Mouse (Mus musculus) erythroblast, embryonic 14.5 days (primary cell): ENCODE data around the gene Sgcb. TPM values are rescaled to one million over a fixed set of nuclear protein-coding genes. Genes with fewer than 3 reads are reported as not detected.

ENCODE experiments used
- H3K27me3 ChIP-seq: 2 replicates; pipeline ENCODE4 v1.6.1; 2012; ENCODE audit warnings: inconsistent platforms; ENCODE audit not compliant: control insufficient read depth
- H3K36me3 ChIP-seq: 2 replicates; pipeline ENCODE4 v1.6.1; 2012; ENCODE audit warnings: mild to moderate bottlenecking, inconsistent platforms; ENCODE audit not compliant: control insufficient read depth
- H3K4me1 ChIP-seq: 2 replicates; pipeline ENCODE4 v1.6.1; 2012; ENCODE audit warnings: inconsistent platforms; ENCODE audit not compliant: control insufficient read depth
- H3K4me3 ChIP-seq: replicated peaks from 2 replicates; pipeline ENCODE3; 2012; ENCODE audit warnings: moderate library complexity, mild to moderate bottlenecking, inconsistent platforms
- H3K9me3 ChIP-seq: 2 replicates; pipeline ENCODE4 v1.6.1; 2012; ENCODE audit warnings: low read length, inconsistent platforms, mixed read lengths; ENCODE audit not compliant: control insufficient read depth
- GATA1 ChIP-seq: IDR thresholded peaks from 2 replicates; pipeline ENCODE4 v1.6.1; 2012; ENCODE audit warnings: low read length, inconsistent platforms, mixed read lengths
- TAL1 ChIP-seq: IDR thresholded peaks from 3 replicates; pipeline ENCODE4 v1.6.1; 2012; ENCODE audit warnings: low read length, inconsistent platforms, mixed read lengths
- polyA plus RNA-seq: library from polyadenylated mRNA; stranded (reverse); fragments of >175 nt; gene quantifications from 2 replicates; pipeline ENCODE4 v1.2.3, GENCODE M21; 2012

Sgcb gene
- polyA plus RNA-seq, 1 experiment, result not detected

DNA sequence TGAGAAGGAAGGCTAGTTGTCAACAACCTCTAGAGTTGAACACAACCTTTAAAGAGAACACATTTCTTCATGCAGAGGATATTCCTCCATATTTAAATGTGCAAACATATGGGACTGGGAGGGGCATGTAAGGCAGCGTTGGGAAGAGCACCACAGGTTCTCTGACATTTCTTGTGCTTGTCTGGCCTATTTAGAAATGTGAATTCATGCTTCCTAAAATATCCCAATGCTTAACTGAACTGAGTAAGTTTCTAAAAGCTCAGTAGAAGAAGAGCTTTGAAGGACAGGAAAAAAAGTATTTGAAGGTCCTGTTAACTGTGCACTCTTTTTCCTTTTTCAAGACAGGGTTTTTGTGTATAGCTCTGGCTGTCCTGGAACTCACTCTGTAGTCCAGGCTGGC, 28.6 kb downstream of the Sgcb start:
- H3K4me3 ChIP-seq, result no peak overlapping the region
- H3K9me3 ChIP-seq, result no peaks in the 10 kb centered on the region
- no peaks in the 10 kb centered on the region for H3K4me1 ChIP-seq
- TF ChIP-seq GATA1 (no peak), TAL1 (no peak)
- H3K36me3 ChIP-seq, result no peaks in the 10 kb centered on the region
- H3K27me3 ChIP-seq, result no peaks in the 10 kb centered on the region

DNA sequence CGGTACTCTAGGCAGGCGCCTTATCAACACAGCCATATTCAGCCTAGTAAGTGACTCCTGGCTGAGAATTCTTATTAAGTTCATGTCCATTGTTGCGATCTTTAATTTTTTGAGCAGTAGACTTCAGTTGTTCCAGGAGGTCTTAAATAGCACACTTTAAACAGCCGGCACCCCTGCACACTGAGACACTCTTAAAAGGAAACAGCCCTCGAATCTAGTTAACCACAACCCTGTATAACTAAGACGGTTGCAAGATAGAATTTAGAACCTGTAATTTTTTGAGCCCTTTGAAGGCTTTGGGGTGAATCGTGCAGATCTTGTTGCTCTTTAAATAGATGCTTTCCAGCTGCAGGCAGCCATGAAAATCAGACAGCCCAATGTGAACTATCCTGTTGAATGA, 32.4 kb downstream of the Sgcb start:
- Histone ChIP-seq H3K9me3 (no peaks in the 10 kb centered on the region), H3K4me1 (no peaks in the 10 kb centered on the region), H3K27me3 (no peaks in the 10 kb centered on the region), H3K4me3 (no peak overlapping the region), H3K36me3 (no peaks in the 10 kb centered on the region)
- TF ChIP-seq GATA1, result no peak
- no peak for TF ChIP-seq TAL1

DNA sequence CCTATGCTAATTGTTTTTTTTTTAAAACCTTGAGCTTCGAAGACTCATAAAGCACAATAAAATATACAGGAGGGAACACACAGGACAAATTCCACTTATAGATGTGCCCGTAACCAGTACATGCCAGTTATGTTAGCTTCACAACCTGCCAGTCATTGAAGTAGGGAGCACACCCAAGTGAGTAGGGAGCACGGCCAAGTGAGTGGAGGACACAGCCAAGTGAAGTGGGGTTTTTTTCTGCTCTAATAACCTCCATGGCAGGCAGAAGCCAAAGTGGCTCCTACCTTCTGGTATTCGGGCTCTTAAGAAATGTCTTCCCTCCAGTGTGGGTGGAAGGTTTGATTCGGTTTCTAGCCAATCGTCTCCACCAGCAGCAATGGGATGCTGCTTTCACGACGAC, 34.3 kb downstream of the Sgcb start:
- Histone ChIP-seq H3K9me3 (peaks cover 3% of the 10 kb centered on the region), H3K4me3 (no peak overlapping the region), H3K36me3 (no peaks in the 10 kb centered on the region), H3K4me1 (no peaks in the 10 kb centered on the region), H3K27me3 (no peaks in the 10 kb centered on the region)
- TF ChIP-seq GATA1 (no peak), TAL1 (no peak)

DNA sequence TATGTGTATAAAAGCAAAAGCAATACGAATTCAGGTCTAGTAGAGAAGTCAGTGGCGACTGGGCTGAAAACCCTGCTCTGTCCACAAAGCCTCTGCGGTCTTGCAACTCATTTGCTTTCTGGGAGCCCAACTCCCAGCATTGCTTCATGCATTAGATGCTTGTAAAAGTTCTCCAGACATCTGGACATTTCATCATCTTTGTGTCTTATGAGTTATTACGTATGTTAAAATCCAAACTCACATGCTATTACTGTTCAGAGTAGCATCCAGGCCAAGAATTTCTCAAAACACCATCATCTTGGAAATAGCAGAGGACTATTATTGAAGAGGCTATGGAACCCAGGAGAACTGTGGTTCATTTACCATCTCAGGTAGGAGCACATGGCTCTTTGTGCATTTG, 36.5 kb downstream of the Sgcb start:
- Histone ChIP-seq H3K4me3 (no peak overlapping the region), H3K4me1 (no peaks in the 10 kb centered on the region), H3K9me3 (peaks cover 8% of the 10 kb centered on the region), H3K36me3 (no peaks in the 10 kb centered on the region), H3K27me3 (no peaks in the 10 kb centered on the region)
- TF ChIP-seq GATA1 (no peak), TAL1 (no peak)

DNA sequence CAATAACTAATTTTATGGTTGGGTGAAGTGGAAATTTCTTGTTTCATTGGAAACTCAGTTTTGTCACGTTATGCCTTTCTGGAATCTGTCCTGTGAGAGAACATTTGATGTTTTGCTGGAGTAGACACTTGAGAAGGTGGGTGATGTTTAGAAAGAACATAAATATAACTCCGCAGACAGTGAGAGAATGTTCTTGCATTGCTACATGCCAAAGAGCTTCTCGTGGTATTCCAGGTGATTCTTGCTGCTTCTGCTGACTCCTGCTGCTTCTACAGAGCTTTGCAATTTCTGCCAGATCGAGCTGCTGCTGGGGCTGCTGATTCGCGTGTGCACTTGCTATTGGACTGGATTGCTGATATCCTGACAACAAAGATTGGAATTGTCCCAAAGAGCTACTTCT, 42.6 kb downstream of the Sgcb start:
- Histone ChIP-seq H3K4me1 (no peaks in the 10 kb centered on the region), H3K4me3 (no peak overlapping the region), H3K27me3 (no peaks in the 10 kb centered on the region), H3K9me3 (peaks cover 6% of the 10 kb centered on the region), H3K36me3 (no peaks in the 10 kb centered on the region)
- no peak for TF ChIP-seq GATA1
- no peak for TF ChIP-seq TAL1

DNA sequence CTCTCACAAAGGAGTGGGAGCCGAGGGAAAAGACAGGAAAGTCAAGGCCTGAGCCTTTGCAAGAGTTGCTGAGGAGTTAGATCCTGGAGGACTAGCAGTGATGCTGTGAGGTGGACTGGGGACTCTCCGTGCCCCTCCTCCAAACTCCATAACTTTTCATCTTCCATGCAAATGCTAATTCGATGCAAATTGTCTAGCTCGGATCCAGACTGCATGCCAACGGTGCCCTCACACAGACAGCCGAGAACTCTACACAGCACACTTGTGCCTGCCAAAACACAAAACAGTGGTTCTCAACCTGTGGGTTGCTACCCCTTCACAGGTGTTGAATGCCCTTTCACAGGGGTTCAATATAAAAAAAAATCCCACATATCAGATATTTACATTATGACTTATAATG, 43.0 kb downstream of the Sgcb start:
- no peaks in the 10 kb centered on the region for H3K27me3 ChIP-seq
- no peaks in the 10 kb centered on the region for H3K36me3 ChIP-seq
- H3K4me3 ChIP-seq, result no peak overlapping the region
- H3K9me3 ChIP-seq, result peaks cover 4% of the 10 kb centered on the region; the same call in 1 of the 2 replicates
- TF ChIP-seq TAL1 (no peak), GATA1 (no peak)
- H3K4me1 ChIP-seq, result no peaks in the 10 kb centered on the region

DNA sequence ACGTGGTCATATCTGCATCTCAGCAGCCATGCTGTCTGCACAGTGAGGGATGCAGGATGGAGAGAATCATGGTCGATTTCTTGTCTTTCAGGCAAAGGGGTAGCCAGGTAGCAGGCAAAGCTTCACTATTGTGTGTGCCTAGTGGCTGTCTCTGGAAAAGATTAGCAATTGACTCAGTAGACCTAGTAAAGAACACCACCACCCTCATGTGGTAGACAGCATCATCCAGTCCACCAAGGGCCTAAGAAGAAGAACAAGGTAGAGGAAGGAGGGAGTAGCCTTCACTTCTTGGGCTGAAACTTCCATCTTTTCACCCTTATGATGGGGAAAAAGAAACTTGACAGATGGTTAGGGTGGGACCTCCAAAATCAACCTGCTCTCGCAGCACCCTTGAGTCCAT, 44.7 kb downstream of the Sgcb start:
- no peaks in the 10 kb centered on the region for H3K4me1 ChIP-seq
- TF ChIP-seq TAL1 (no peak), GATA1 (no peak)
- no peaks in the 10 kb centered on the region for H3K36me3 ChIP-seq
- no peaks in the 10 kb centered on the region for H3K27me3 ChIP-seq
- H3K9me3 ChIP-seq, result peaks cover 2% of the 10 kb centered on the region; the same call in 1 of the 2 replicates
- no peak overlapping the region for H3K4me3 ChIP-seq

DNA sequence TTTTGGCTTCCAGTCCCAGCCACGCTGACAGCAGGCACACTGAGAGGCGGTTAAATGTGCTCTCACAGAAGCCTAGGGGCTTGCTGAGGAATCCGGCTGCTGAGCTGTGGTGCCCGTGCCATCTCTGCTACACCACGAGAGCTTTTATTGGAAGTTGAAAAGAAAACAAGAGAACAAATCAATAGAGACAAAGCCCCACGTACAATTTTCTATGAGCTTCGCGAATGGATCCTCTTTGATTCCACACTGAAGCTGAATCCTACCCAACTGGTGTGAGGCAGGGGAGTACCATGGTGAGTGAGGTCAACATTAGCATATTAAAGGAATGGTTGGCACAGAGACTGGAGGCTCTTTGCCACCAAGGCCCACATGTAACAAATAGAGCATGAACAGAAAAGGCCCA, 46.2 kb downstream of the Sgcb start:
- TF ChIP-seq TAL1 (no peak), GATA1 (no peak)
- Histone ChIP-seq H3K36me3 (no peaks in the 10 kb centered on the region), H3K4me1 (no peaks in the 10 kb centered on the region), H3K4me3 (no peak overlapping the region), H3K27me3 (no peaks in the 10 kb centered on the region), H3K9me3 (no peaks in the 10 kb centered on the region)

DNA sequence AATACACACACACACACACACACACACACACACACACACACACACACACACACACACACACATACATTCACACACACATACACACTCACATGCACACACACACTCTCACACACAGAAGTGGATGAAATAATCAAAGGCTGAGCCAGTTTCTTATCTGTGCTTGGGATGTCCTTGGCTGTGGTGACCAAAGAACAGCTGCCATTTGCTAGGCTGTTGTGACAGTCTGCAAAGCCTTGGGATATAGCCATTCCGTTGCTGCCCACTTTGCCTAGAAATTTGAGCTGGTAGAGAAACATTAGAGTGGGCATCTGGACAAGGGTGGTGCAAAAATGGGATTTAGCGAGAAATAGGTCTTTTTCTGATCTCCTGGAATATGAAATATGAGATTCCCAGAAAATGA, 47.6 kb downstream of the Sgcb start:
- Histone ChIP-seq H3K27me3 (no peaks in the 10 kb centered on the region), H3K9me3 (no peaks in the 10 kb centered on the region), H3K4me1 (no peaks in the 10 kb centered on the region), H3K36me3 (no peaks in the 10 kb centered on the region), H3K4me3 (no peak overlapping the region)
- TF ChIP-seq TAL1, result no peak
- no peak for TF ChIP-seq GATA1

DNA sequence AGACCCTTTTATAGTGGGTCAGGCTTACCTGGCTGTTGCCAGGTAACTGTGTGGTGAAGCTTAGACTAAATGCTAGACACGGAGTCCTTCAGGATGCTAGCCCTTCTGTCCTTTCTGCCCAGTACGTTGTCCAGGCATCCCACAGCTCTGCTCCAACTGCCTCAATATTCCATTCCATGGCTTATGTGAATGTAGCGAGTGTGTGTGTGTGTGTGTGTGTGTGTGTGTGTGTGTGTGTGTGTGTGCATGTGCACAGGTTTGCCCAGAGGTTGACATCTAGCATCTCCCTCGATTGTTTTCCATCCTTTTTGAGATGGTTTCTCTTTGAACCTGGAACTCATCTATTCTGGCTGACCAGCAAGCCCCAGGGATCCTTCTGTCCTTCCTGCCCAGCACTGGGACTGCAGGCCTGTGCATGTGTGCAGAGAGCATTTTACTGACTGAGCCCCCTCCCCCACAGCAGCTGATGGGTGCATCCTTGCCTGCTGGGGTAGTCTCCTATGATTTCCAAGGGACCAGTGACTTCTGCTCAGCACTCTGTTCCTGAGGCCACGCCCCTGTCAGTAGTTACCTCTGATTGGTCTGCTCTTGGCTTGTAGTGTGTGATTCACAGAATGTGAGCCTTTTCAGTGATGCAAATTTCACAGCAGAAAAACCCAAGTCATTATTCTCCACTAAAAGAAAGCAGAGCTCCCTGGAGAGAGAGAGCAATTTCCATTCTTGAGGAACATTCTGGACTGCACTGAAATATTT, 48.5 kb downstream of the Sgcb start:
- Histone ChIP-seq H3K36me3 (no peaks in the 10 kb centered on the region), H3K4me1 (no peaks in the 10 kb centered on the region), H3K27me3 (no peaks in the 10 kb centered on the region), H3K9me3 (no peaks in the 10 kb centered on the region), H3K4me3 (no peak overlapping the region)
- no peak for TF ChIP-seq GATA1
